Mouse (Mus musculus): Measurements from ENCODE around the gene Chpf2.
"Not testable (repeated sequence)": the region's sequence is repeated elsewhere in the genome, so short reads cannot be mapped to it uniquely, and the experiment has no call there.

Chpf2 gene

GRCm38 (mm10) chr5:24586547-24587199, at the start of gene Chpf2:
Gene Chpf2, plus strand, starts transcription at chr5:24586741.
- DNase-seq (ENCODE audit: low spot score in 2 of 2): peak; percentile 80 to 81

GRCm38 (mm10) chr5:24537618-24538017, 48.9 kb upstream of the Chpf2 start:
- no peak for DNase-seq (ENCODE audit: low spot score in 2 of 2)

GRCm38 (mm10) chr5:24539571-24540296, 46.8 kb upstream of the Chpf2 start:
- DNase-seq (ENCODE audit: low spot score in 2 of 2): no peak

DNA sequence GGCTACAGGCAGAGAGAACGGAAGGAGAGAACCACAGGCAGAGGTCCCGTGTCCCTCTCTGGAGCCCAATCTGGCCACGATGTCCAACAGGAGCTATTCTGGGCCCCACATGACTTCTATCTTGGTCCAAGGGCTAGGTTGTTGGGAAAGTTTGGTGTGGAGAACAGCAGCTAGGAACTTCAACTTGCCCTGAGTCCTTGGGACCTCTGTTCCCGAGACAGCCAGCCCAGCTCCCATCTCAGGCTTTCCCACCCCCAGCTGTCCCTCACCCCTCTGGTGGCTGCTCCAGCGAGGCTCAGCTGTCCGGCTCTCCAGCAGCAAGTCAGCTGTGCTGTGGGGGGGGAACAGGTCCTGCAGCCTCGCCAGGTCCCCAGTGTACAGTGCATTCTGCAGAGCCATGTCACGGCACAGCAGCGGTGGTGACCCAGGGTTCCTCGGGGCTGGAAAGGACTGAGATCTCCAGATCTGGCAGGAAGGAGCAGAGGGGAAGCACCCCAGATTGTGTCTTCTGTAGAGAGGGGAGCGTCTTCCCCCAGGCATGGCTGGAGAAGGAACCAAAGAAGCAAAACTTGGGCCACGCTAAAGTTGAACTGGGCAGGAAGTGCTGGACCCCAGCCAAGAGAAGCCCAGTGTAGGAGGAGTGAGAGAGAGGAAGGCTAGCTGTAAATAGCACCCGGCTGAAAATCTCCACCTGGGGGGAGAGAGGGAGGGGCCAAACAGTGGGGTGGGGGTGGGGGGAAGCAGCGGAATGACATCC, 46.0 kb upstream of the Chpf2 start, which contains the start of gene Asb10:
TSS of gene Asb10 (minus strand) at position 592 of the 757 bp plus-strand sequence.
- DNase-seq (ENCODE audit: low spot score in 2 of 2): peak; percentile 37 to 42

GRCm38 (mm10) chr5:24541144-24541569, 45.4 kb upstream of the Chpf2 start:
- DNase-seq (ENCODE audit: low spot score in 2 of 2): no peak

DNA sequence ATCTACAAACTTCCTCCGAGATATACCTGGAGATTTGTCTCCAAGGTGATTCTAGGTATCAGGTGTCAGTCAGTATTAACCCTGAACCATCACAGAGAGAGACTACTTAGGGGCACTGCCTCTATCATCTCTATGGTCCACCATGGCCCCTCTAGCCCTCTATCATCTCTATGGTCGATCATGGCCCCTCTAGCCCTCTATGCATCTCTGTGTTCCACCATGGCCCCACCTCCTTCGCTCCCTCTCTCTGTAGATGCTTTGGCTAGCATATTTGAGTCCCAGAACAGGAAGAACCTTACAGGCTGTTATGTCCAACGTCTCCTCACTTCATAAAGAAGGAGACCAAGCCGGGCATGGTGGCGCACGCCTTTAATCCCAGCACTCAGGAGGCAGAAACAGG, 43.9 kb upstream of the Chpf2 start:
- no peak for DNase-seq (ENCODE audit: low spot score in 2 of 2)

- peak; percentile 60 to 65 for DNase-seq (ENCODE audit: low spot score in 2 of 2)
Measured at GRCm38 (mm10) chr5:24550598-24551316, 35.8 kb upstream of the Chpf2 start.

GRCm38 (mm10) chr5:24551317-24551688, 35.2 kb upstream of the Chpf2 start:
- no peak for DNase-seq (ENCODE audit: low spot score in 2 of 2)

DNA sequence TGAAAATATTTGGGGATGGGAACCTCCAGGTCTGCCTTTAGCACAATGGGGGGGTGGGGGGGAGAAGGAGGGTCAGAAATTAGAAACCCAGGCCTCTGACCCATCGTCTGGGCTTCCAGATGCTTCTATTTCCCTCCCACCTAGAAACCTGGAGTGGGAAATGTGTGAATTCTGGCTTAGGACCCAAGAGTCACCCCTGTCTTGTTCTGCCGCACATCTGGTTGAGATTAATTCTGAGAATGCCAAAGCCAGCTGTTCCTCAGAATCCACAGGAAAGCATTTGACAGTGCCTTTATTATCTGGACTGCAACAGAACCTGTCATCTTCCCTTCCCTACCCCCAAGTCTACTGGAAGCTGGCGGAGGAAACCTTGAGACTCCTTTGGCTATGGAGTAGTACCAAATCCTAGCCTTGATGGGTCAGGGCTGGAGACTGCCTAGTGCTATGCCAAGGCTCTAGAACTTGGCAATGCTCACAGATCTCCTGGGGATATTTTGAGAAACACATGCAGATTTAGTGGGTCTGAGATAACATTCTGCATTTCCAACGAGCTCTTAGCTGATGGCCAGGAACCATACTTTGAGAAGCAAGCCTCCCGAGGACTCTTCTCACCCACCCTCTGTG, 32.8 kb upstream of the Chpf2 start:
- no peak for DNase-seq (ENCODE audit: low spot score in 2 of 2)

DNA sequence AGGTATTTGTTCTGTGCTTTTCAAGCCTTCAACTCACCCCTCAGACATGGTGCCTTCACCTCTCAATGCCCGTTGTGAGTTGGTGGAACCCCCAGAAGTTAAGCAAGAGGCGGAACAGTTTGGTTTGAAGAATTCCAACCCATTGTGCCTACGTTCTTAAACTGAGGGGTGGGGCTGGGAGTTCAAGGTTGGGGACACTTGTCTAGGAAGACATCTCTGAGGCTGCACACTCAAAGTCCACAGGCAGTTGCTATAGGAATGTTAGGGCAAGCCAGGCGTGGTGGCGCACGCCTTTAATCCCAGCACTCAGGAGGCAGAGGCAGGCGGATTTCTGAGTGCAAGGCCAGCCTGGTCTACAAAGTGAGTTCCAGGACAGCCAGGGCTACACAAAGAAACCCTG, 31.2 kb upstream of the Chpf2 start:
- not testable (repeated sequence) for DNase-seq (ENCODE audit: low spot score in 2 of 2)

- DNase-seq (ENCODE audit: low spot score in 2 of 2): no peak
Measured at GRCm38 (mm10) chr5:24556709-24557108, 29.8 kb upstream of the Chpf2 start, which contains the start of gene 4931409K22Rik. Gene 4931409K22Rik, minus strand, starts transcription at chr5:24556809.

DNA sequence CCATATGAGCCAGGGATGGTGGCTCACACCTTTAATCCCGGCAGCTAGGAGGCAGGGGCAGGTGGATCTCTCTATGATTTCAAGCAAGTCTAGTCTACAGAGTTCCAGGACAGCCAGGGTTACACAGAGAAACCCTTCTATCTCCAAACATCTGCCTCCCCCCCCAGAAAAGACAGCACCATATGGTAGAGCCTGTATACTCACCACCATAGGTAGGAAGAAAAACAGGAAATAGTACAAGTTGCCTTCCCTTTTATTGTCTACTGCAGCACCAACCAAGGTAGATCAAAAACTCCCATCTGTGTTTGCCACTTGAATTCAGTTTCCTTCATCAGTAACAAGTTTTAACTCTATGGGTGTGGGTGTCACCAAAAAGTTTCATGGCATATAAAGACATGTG, 10.6 kb upstream of the Chpf2 start:
- DNase-seq (ENCODE audit: low spot score in 2 of 2): no peak

- no peak for DNase-seq (ENCODE audit: low spot score in 2 of 2)
Measured at GRCm38 (mm10) chr5:24576801-24577182, 9.7 kb upstream of the Chpf2 start.

GRCm38 (mm10) chr5:24577183-24577929, 9.2 kb upstream of the Chpf2 start, which contains the start of gene Abcf2:
Gene Abcf2, minus strand, starts transcription at chr5:24577467.
- DNase-seq (ENCODE audit: low spot score in 2 of 2): peak; percentile 100

GRCm38 (mm10) chr5:24578109-24578963, 8.2 kb upstream of the Chpf2 start:
- no peak for DNase-seq (ENCODE audit: low spot score in 2 of 2)

DNA sequence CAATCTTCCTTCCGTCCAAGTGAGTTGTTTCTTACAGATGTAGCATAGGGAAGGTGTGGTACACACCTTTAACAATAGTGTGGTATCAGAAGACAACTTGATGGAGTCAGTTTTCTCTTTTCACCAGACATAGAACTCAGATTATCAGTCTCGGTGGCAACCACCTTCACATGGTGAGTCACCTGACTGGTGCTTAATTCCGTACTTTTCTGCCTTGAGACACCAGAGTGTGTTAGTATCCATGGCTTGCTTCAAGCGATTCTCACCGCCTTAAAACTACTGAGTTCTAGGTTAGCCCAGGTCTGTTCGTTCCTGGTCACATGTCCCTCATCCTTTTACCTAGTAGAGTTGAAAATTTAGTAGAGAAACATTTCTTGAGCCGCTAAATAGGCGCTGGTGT, 435 bp upstream of the Chpf2 start:
- DNase-seq (ENCODE audit: low spot score in 2 of 2): no peak

- DNase-seq (ENCODE audit: low spot score in 2 of 2): peak in 1 of 2 experiments; percentile 68
Measured at GRCm38 (mm10) chr5:24587200-24587577, 648 bp downstream of the Chpf2 start.

DNA sequence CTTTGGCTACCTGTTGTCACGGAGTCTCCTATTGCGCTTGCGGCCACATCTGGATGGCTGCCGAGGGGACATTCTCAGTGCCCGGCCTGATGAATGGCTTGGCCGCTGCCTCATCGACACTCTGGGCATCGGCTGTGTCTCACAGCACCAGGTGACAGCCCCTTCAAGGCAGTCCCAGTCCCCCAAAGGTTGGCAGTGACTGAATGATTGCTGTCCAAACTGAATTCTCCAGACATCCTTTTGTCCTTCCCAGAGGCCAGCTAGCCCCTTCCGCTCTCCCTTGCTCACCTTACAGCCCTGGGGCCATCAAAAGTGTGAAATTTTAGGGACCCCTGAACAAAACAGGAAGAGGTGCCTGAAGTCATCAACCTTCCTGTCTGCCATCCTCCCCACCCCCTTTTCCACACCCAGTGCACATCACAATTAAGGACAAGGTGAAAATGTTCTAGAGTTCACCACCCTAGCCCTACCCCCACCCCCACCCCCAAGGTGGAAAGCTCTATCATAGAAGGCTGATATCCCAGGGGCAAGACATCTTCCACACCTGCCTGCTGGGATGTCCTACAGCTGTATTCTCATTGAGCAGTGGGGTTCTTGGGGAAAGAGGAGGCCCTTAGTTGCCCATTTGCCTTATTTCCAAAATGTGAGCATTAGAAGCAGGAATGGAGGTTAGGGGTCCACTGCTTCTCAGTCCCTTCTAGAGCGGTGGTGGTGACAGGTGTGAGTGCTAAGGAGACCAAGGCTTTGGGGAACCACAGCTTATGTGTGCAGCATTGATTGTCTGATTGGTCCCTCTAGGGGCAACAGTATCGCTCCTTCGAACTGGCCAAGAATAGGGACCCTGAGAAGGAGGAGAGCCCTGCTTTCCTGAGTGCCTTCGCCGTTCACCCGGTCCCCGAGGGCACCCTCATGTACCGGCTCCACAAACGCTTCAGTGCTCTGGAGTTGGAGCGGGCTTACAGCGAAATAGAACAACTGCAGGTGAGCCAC, 3.3 kb downstream of the Chpf2 start:
- DNase-seq (ENCODE audit: low spot score in 2 of 2): no peak
